Mouse (Mus musculus) urinary bladder, postnatal 36 days (tissue): ENCODE measurements at regions not wholly inside any gene's neighbourhood (a gene's known extent, or its start where the extent isn't known, plus 50 kb on each side); places are given as distances from the start of the nearest gene placed in this dataset.
"Not testable (repeated sequence)": the region's sequence is repeated elsewhere in the genome, so short reads cannot be mapped to it uniquely, and the experiment has no call there.

Experiments
- DNase-seq, 2 experiments: peaks; one replicate each; pipeline ENCODE4 v3.0.0; 2022; ENCODE audit warnings: low spot score in 2 of 2, mixed read lengths in 1 of 2

- peak; percentile 11 to 52 for DNase-seq
Measured at GRCm38 (mm10) chr4:105640793-105641192, 148.9 kb upstream of the Gm12728 start.

GRCm38 (mm10) chr4:105641582-105641981 is 148.1 kb upstream of the Gm12728 start:
- peak in 1 of 2 experiments; percentile 40 for DNase-seq

- no peak for DNase-seq
Measured at GRCm38 (mm10) chr4:105648820-105649446, 140.7 kb upstream of the Gm12728 start.

GRCm38 (mm10) chr4:105649447-105649833 is 140.2 kb upstream of the Gm12728 start:
- no peak for DNase-seq

- DNase-seq, result peak in 1 of 2 experiments; percentile 58
Measured at GRCm38 (mm10) chr4:105656071-105656655, 133.5 kb upstream of the Gm12728 start.

- no peak for DNase-seq
Measured at GRCm38 (mm10) chr4:105658581-105658980, 131.1 kb upstream of the Gm12728 start.

- no peak for DNase-seq
Measured at GRCm38 (mm10) chr4:105676690-105677089, 113.0 kb upstream of the Gm12728 start.

GRCm38 (mm10) chr4:105690716-105691115 is 99.0 kb upstream of the Gm12728 start:
- DNase-seq, result no peak

GRCm38 (mm10) chr4:105692380-105692779 is 97.3 kb upstream of the Gm12728 start:
- DNase-seq, result peak; percentile 33 to 37

- no peak for DNase-seq
Measured at GRCm38 (mm10) chr4:105695895-105696294, 93.8 kb upstream of the Gm12728 start.

GRCm38 (mm10) chr4:105697123-105697522 is 92.5 kb upstream of the Gm12728 start:
- DNase-seq, result no peak

- DNase-seq, result no peak
Measured at GRCm38 (mm10) chr4:105702036-105702435, 87.6 kb upstream of the Gm12728 start.

- no peak for DNase-seq
Measured at GRCm38 (mm10) chr4:105703408-105703807, 86.3 kb upstream of the Gm12728 start.

- DNase-seq, result no peak
Measured at GRCm38 (mm10) chr4:105704271-105704670, 85.4 kb upstream of the Gm12728 start.

GRCm38 (mm10) chr4:105705996-105706395 is 83.7 kb upstream of the Gm12728 start:
- DNase-seq, result peak in 1 of 2 experiments; percentile 56

- DNase-seq, result peak in 1 of 2 experiments; percentile 34
Measured at GRCm38 (mm10) chr4:105708080-105708796, 81.4 kb upstream of the Gm12728 start.

- no peak for DNase-seq
Measured at GRCm38 (mm10) chr4:105713956-105714355, 75.7 kb upstream of the Gm12728 start.

- no peak for DNase-seq
Measured at GRCm38 (mm10) chr4:105718080-105718479, 71.6 kb upstream of the Gm12728 start.

- DNase-seq, result no peak
Measured at GRCm38 (mm10) chr4:105728696-105729095, 61.0 kb upstream of the Gm12728 start.

GRCm38 (mm10) chr4:105730900-105731299 is 58.8 kb upstream of the Gm12728 start:
- DNase-seq, result no peak

- not testable (repeated sequence) for DNase-seq
Measured at GRCm38 (mm10) chr4:105735116-105735515, 54.6 kb upstream of the Gm12728 start.
